Mouse (Mus musculus): ENCODE measurements at regions not wholly inside any gene's neighbourhood (a gene's known extent, or its start where the extent isn't known, plus 50 kb on each side); places are given as distances from the start of the nearest gene placed in this dataset.

DNA sequence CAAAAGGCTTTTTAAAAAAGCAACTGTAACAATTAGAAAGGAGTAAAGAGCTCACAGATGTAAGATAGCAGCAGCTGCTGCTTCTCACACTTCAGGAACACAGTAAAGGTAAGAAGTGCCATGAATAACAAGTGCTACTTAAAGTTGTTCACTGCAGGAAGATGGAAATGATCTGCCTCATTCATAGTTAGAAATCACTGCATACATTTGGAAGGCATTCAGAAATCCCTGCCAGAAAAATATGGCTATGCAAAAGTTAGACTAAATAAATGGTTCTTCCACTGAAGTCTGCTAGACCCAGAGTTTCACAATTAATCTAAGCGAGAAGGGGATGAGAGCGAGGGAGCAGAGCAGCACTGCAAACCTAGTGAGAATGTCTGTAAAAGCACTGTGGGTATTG is 102.5 kb upstream of the Htr2a start:
- TF ChIP-seq CTCF (IDR thresholded peaks at IDR 0.05; ENCODE audit: borderline replicate concordance, extremely low read depth, insufficient read depth, insufficient read length) (no peak), POLR2A (IDR thresholded peaks at IDR 0.05; ENCODE audit: borderline replicate concordance, extremely low read depth, insufficient read depth, insufficient read length, poor library complexity, severe bottlenecking) (no peak)
